ENCODE assay signal across 8 mouse cellular contexts in genomic region chr9:64934015-64934754, GRCm38 (mm10). TPM values are rescaled to one million over a fixed set of nuclear protein-coding genes. Genes with fewer than 3 reads are reported as not detected.
DNase-seq lines count a peak whose midpoint lies in the region; ATAC-seq and TF ChIP-seq lines count a peak whose summit lies in the region.

No protein-coding gene starts in this region.

- intact Hi-C loops in gastrocnemius, postnatal 36 days (cut with DNase I): no loop called here

- H3K27ac ChIP-seq in kidney, adult 2 months (ENCODE audit: insufficient read depth, low read depth, low read length): no peak overlapping the region

- H3K36me3 ChIP-seq in erythroblast, embryonic 14.5 days (ENCODE audit: control insufficient read depth): no peaks in the 10 kb centered on the region
- no peaks in the 10 kb centered on the region for H3K36me3 ChIP-seq in kidney, adult 2 months (ENCODE audit: control insufficient read depth, insufficient read depth, low read length)

- ATAC-seq in erythroblast, adult 5-6 weeks (replicated peaks; ENCODE audit: low FRiP score, poor library complexity, severe bottlenecking): no peak; the same call in 1 of the 2 replicates

- TF ChIP-seq CTCF in kidney, adult 2 months (conservative IDR thresholded peaks at IDR 0.05; ENCODE audit: insufficient read depth, insufficient read length, low read depth, low read length): no peak
- no peak for TF ChIP-seq CTCF in lung, adult 2 months (IDR thresholded peaks at IDR 0.05; ENCODE audit: insufficient read depth, low read length)

- H3K4me3 ChIP-seq in erythroblast, embryonic 14.5 days (replicated peaks): peak overlapping the region; percentile 28
- H3K4me3 ChIP-seq in kidney, adult 2 months (ENCODE audit: insufficient read depth, low read depth, low read length): no peak overlapping the region
- H3K4me3 ChIP-seq in lung, adult 2 months (replicated peaks; ENCODE audit: extremely low read depth, low read depth, low read length): no peak overlapping the region

- H3K27me3 ChIP-seq in erythroblast, embryonic 14.5 days (ENCODE audit: control insufficient read depth): no peaks in the 10 kb centered on the region
- H3K27me3 ChIP-seq in kidney, adult 2 months (replicated peaks; ENCODE audit: control insufficient read depth, insufficient read depth, low read length): no peaks in the 10 kb centered on the region

- TF ChIP-seq POLR2A in kidney, adult 2 months (IDR thresholded peaks at IDR 0.05; ENCODE audit: low read depth, low read length): no peak
- no peak for TF ChIP-seq POLR2A in lung, adult 2 months (IDR thresholded peaks at IDR 0.05; ENCODE audit: borderline replicate concordance, extremely low read depth, low read depth, low read length)

- 25% methylated on average over 15 of the region's 15 CpGs for WGBS in kidney, adult 2 months
- whole genome bisulfite sequencing in lung, adult 2 months: 22% methylated on average over 15 of the region's 15 CpGs

- H3K4me1 ChIP-seq in erythroblast, embryonic 14.5 days (ENCODE audit: control insufficient read depth): peaks cover 79% of the 10 kb centered on the region
- H3K4me1 ChIP-seq in kidney, adult 2 months (ENCODE audit: control insufficient read depth, insufficient read depth, low read length): no peaks in the 10 kb centered on the region
- H3K4me1 ChIP-seq in lung, adult 2 months (ENCODE audit: control insufficient read depth, insufficient read depth, low read length): peaks cover 6% of the 10 kb centered on the region; the same call in 1 of the 2 replicates

- peak; percentile 43 to 46 for DNase-seq in cerebellum, adult 18-20 months
- DNase-seq in gastrocnemius, postnatal 36 days: peak; percentile 21 to 31
- DNase-seq in kidney, adult 2 months: peak; percentile 72
- DNase-seq in lung, adult 2 months: peak; percentile 34
- peak; percentile 52 for DNase-seq in testis, postnatal 14 days (ENCODE audit: low spot score)
- DNase-seq in frontal cortex, adult 2 months (ENCODE audit: extremely low spot score in 1 of 2, low spot score in 1 of 2): no peak

- no peaks in the 10 kb centered on the region for H3K9me3 ChIP-seq in erythroblast, embryonic 14.5 days (ENCODE audit: control insufficient read depth, low read length)

RNA-seq across cellular contexts. Expression of gene Slc24a1, which starts 17.2 kb away (rescaled TPM):
- polyA plus RNA-seq in erythroblast, embryonic 14.5 days (2012): not detected in 2 replicates
- total RNA-seq in erythroblast, adult 5-6 weeks (2015; ENCODE audit: low replicate concordance): not detected in 2 replicates
- 0.68 and 0.70 TPM in 2 replicates for total RNA-seq in erythroblast, adult 5-6 weeks (2017; ENCODE audit: low replicate concordance)
- total RNA-seq in gastrocnemius, postnatal 36 days (2021): under 1 TPM in 1 of 2 experiments, not detected in 1; 0.05 TPM
- polyA plus RNA-seq in kidney, adult 2 months (2012; rRNA removed): not detected in 2 replicates
- polyA plus RNA-seq in lung, adult 2 months (2012; rRNA removed): 0.05 TPM in 1 of 2 replicates, not detected in the other
- 0.08 and 0.14 TPM in 2 replicates for polyA plus RNA-seq in frontal cortex, adult 2 months (2012; rRNA removed)

RNA-seq across cellular contexts. Expression of gene Ints14, which starts 26.5 kb away (rescaled TPM):
- 3.3 and 3.8 TPM in 2 replicates for polyA plus RNA-seq in erythroblast, embryonic 14.5 days (2012)
- 10.4 and 11.7 TPM in 2 replicates for total RNA-seq in erythroblast, adult 5-6 weeks (2015; ENCODE audit: low replicate concordance)
- total RNA-seq in erythroblast, adult 5-6 weeks (2017; ENCODE audit: low replicate concordance): 7.5 and 7.8 TPM in 2 replicates
- total RNA-seq in gastrocnemius, postnatal 36 days (2021): 10 to 100 TPM; 16.0 to 16.3 TPM
- 16.5 and 17.3 TPM in 2 replicates for polyA plus RNA-seq in kidney, adult 2 months (2012; rRNA removed)
- 9.5 and 14.4 TPM in 2 replicates for polyA plus RNA-seq in lung, adult 2 months (2012; rRNA removed)
- polyA plus RNA-seq in frontal cortex, adult 2 months (2012; rRNA removed): 19.2 and 20.4 TPM in 2 replicates

Comparison
In these comparisons a context has a peak if more than half of its experiments do, and no peak if none do; other contexts are left out.
1. DNase-seq: peak in cerebellum, adult 18-20 months (2 of 2), gastrocnemius, postnatal 36 days (2 of 2), kidney, adult 2 months (single experiment), lung, adult 2 months (single experiment) and testis, postnatal 14 days (single experiment); none in frontal cortex, adult 2 months (0 of 2).